Mouse (Mus musculus): ENCODE measurements around the gene Rfx1. TPM values are rescaled to one million over a fixed set of nuclear protein-coding genes. Genes with fewer than 3 reads are reported as not detected.

Gene Rfx1
- total RNA-seq, 2 experiments from 2014 or later = 20.1 to 21.0 TPM

- no peak for DNase-seq (ENCODE audit: low spot score in 2 of 2)
Measured at GRCm38 (mm10) chr8:84144636-84145245, 78.1 kb downstream of the Rfx1 start.

Small RNAs within 50 kb of the gene (microRNA-seq; reads per million reads assigned to microRNA genes)
- 0 reads per million in 2 experiments for gene Mir709

Other genes with a start within 250 kb of the Rfx1 start
- 100 to 1,000 TPM; 345 to 352 TPM for gene Adgrl1, start 166.7 kb upstream of the Rfx1 start, total RNA-seq (2021)
- gene Gm10644, start 111.6 kb upstream of the Rfx1 start, total RNA-seq (2021) = under 1 TPM; 0.17 to 0.25 TPM
- 1 to 10 TPM; 1.1 TPM for gene Asf1b, start 111.3 kb upstream of the Rfx1 start, total RNA-seq (2021)
- 100 to 1,000 TPM; 261 to 268 TPM for gene Prkaca, start 93.8 kb upstream of the Rfx1 start, total RNA-seq (2021)
- gene Samd1, start 69.2 kb upstream of the Rfx1 start, total RNA-seq (2021) = 10 to 100 TPM; 51.0 to 52.7 TPM
- gene 1700067K01Rik, start 65.3 kb upstream of the Rfx1 start, total RNA-seq (2021) = 1 to 10 TPM in 1 of 2 experiments, under 1 TPM in 1; 0.39 to 1.2 TPM
- 1 to 10 TPM; 2.5 to 2.8 TPM for gene 2210011C24Rik, start 54.7 kb upstream of the Rfx1 start, total RNA-seq (2021)
- 1 to 10 TPM; 4.1 to 7.9 TPM for gene Palm3, start 45.4 kb upstream of the Rfx1 start, total RNA-seq (2021)
- 1 to 10 TPM; 1.6 to 1.8 TPM for gene Il27ra, start 24.2 kb upstream of the Rfx1 start, total RNA-seq (2021)
- gene Rln3, start 21.8 kb upstream of the Rfx1 start, total RNA-seq (2021) = not detected
- 1 to 10 TPM; 4.7 to 5.0 TPM for gene Gm10643, start 1.7 kb upstream of the Rfx1 start, total RNA-seq (2021)
- gene Dcaf15, start 37.9 kb downstream of the Rfx1 start, total RNA-seq (2021) = 10 to 100 TPM; 20.5 to 21.9 TPM
- gene Podnl1, start 59.2 kb downstream of the Rfx1 start, total RNA-seq (2021) = not detected
- 10 to 100 TPM; 46.9 to 53.9 TPM for gene Cc2d1a, start 81.1 kb downstream of the Rfx1 start, total RNA-seq (2021)
- 1 to 10 TPM; 1.1 TPM for gene 4930432K21Rik, start 81.2 kb downstream of the Rfx1 start, total RNA-seq (2021)
- gene Nanos3, start 118.4 kb downstream of the Rfx1 start, total RNA-seq (2021) = 1 to 10 TPM; 3.8 to 4.4 TPM
- gene Zswim4, start 170.2 kb downstream of the Rfx1 start, total RNA-seq (2021) = 10 to 100 TPM; 17.2 to 18.8 TPM
- 100 to 1,000 TPM; 147 to 156 TPM for gene D8Ertd738e, start 182.9 kb downstream of the Rfx1 start, total RNA-seq (2021)
- 10 to 100 TPM; 24.7 to 28.7 TPM for gene Mri1, start 190.5 kb downstream of the Rfx1 start, total RNA-seq (2021)
- gene Ccdc130, start 203.5 kb downstream of the Rfx1 start, total RNA-seq (2021) = 10 to 100 TPM; 20.4 to 21.4 TPM